Mouse (Mus musculus): ENCODE data around the gene Gm20388. TPM values are rescaled to one million over a fixed set of nuclear protein-coding genes. Genes with fewer than 3 reads are reported as not detected.
A peak's percentile ranks its signal among the peaks of the same experiment; 100 is the strongest.

Gene Gm20388
- polyA plus RNA-seq, 1 experiment: 49.7 TPM

- no peaks in the 10 kb centered on the region for H3K4me1 ChIP-seq (ENCODE audit: control insufficient read depth, insufficient read depth, low read length)
- H3K36me3 ChIP-seq (ENCODE audit: control insufficient read depth, insufficient read depth, low read length): no peaks in the 10 kb centered on the region
- WGBS: 34% methylated on average over 9 of the region's 9 CpGs
- TF ChIP-seq POLR2A (IDR thresholded peaks at IDR 0.05; ENCODE audit: low read depth, low read length) (no peak), CTCF (conservative IDR thresholded peaks at IDR 0.05; ENCODE audit: insufficient read depth, insufficient read length, low read depth, low read length) (no peak)
- no peak overlapping the region for H3K27ac ChIP-seq (ENCODE audit: insufficient read depth, low read depth, low read length)
- H3K4me3 ChIP-seq (ENCODE audit: insufficient read depth, low read depth, low read length): no peak overlapping the region
- peak; percentile 37 for DNase-seq
- H3K27me3 ChIP-seq (replicated peaks; ENCODE audit: control insufficient read depth, insufficient read depth, low read length): no peaks in the 10 kb centered on the region
Measured at GRCm38 (mm10) chr8:121280414-121280813, 1369.8 kb downstream of the Gm20388 start.

- Histone ChIP-seq H3K4me3 (ENCODE audit: insufficient read depth, low read depth, low read length) (no peak overlapping the region), H3K27me3 (replicated peaks; ENCODE audit: control insufficient read depth, insufficient read depth, low read length) (no peaks in the 10 kb centered on the region), H3K27ac (ENCODE audit: insufficient read depth, low read depth, low read length) (no peak overlapping the region), H3K4me1 (ENCODE audit: control insufficient read depth, insufficient read depth, low read length) (peaks cover 4% of the 10 kb centered on the region; the same call in 1 of the 2 replicates), H3K36me3 (ENCODE audit: control insufficient read depth, insufficient read depth, low read length) (no peaks in the 10 kb centered on the region)
- 92% methylated on average over 5 of the region's 5 CpGs for WGBS
- no peak for DNase-seq
- no peak for TF ChIP-seq CTCF (conservative IDR thresholded peaks at IDR 0.05; ENCODE audit: insufficient read depth, insufficient read length, low read depth, low read length)
- TF ChIP-seq POLR2A (IDR thresholded peaks at IDR 0.05; ENCODE audit: low read depth, low read length): no peak
Measured at GRCm38 (mm10) chr8:121289346-121289745, 1378.7 kb downstream of the Gm20388 start.

GRCm38 (mm10) chr8:121290547-121290946 is 1379.9 kb downstream of the Gm20388 start:
- H3K4me3 ChIP-seq (ENCODE audit: insufficient read depth, low read depth, low read length): no peak overlapping the region
- WGBS: 69% methylated on average over 17 of the region's 17 CpGs
- H3K4me1 ChIP-seq (ENCODE audit: control insufficient read depth, insufficient read depth, low read length): peaks cover 4% of the 10 kb centered on the region; the same call in 1 of the 2 replicates
- no peaks in the 10 kb centered on the region for H3K27me3 ChIP-seq (replicated peaks; ENCODE audit: control insufficient read depth, insufficient read depth, low read length)
- TF ChIP-seq CTCF (conservative IDR thresholded peaks at IDR 0.05; ENCODE audit: insufficient read depth, insufficient read length, low read depth, low read length) (no peak), POLR2A (IDR thresholded peaks at IDR 0.05; ENCODE audit: low read depth, low read length) (no peak)
- no peak overlapping the region for H3K27ac ChIP-seq (ENCODE audit: insufficient read depth, low read depth, low read length)
- no peaks in the 10 kb centered on the region for H3K36me3 ChIP-seq (ENCODE audit: control insufficient read depth, insufficient read depth, low read length)
- no peak for DNase-seq

DNA sequence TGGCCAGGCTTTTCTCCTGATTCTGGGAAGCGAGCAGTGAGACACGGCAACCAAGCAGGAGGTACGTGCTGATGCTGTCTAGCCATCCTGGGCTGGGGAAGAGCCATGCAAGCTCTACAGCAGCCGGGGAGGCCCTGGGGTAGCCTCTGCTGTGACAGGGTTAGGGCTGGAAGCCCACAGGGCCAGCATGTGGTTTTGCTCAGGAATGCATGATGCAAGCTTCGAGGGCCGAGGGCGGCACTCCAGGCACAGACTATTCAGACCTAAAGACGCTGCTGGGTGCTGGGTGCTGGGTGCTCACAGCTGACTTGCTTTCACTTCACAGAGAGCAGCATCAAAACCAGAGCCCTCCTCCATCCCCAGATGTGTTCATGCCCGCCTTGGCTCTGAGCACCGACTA is 1382.8 kb downstream of the Gm20388 start:
- WGBS: 88% methylated on average over 10 of the region's 10 CpGs
- Histone ChIP-seq H3K4me3 (ENCODE audit: insufficient read depth, low read depth, low read length) (no peak overlapping the region), H3K36me3 (ENCODE audit: control insufficient read depth, insufficient read depth, low read length) (no peaks in the 10 kb centered on the region), H3K4me1 (ENCODE audit: control insufficient read depth, insufficient read depth, low read length) (no peaks in the 10 kb centered on the region), H3K27ac (ENCODE audit: insufficient read depth, low read depth, low read length) (no peak overlapping the region), H3K27me3 (replicated peaks; ENCODE audit: control insufficient read depth, insufficient read depth, low read length) (no peaks in the 10 kb centered on the region)
- no peak for TF ChIP-seq POLR2A (IDR thresholded peaks at IDR 0.05; ENCODE audit: low read depth, low read length)
- no peak for TF ChIP-seq CTCF (conservative IDR thresholded peaks at IDR 0.05; ENCODE audit: insufficient read depth, insufficient read length, low read depth, low read length)
- no peak for DNase-seq

- TF ChIP-seq POLR2A (IDR thresholded peaks at IDR 0.05; ENCODE audit: low read depth, low read length): no peak
- TF ChIP-seq CTCF (conservative IDR thresholded peaks at IDR 0.05; ENCODE audit: insufficient read depth, insufficient read length, low read depth, low read length): no peak
- WGBS: 29% methylated on average over 29 of the region's 29 CpGs
- no peak for DNase-seq
- H3K27ac ChIP-seq (ENCODE audit: insufficient read depth, low read depth, low read length): no peak overlapping the region
- no peaks in the 10 kb centered on the region for H3K36me3 ChIP-seq (ENCODE audit: control insufficient read depth, insufficient read depth, low read length)
- H3K4me3 ChIP-seq (ENCODE audit: insufficient read depth, low read depth, low read length): no peak overlapping the region
- H3K27me3 ChIP-seq (replicated peaks; ENCODE audit: control insufficient read depth, insufficient read depth, low read length): no peaks in the 10 kb centered on the region
- H3K4me1 ChIP-seq (ENCODE audit: control insufficient read depth, insufficient read depth, low read length): no peaks in the 10 kb centered on the region
Measured at GRCm38 (mm10) chr8:121294234-121295108, 1383.8 kb downstream of the Gm20388 start.

GRCm38 (mm10) chr8:121296082-121296481 is 1385.4 kb downstream of the Gm20388 start:
- H3K4me1 ChIP-seq (ENCODE audit: control insufficient read depth, insufficient read depth, low read length): no peaks in the 10 kb centered on the region
- H3K27me3 ChIP-seq (replicated peaks; ENCODE audit: control insufficient read depth, insufficient read depth, low read length): no peaks in the 10 kb centered on the region
- no peak overlapping the region for H3K27ac ChIP-seq (ENCODE audit: insufficient read depth, low read depth, low read length)
- 93% methylated on average over 7 of the region's 7 CpGs for WGBS
- no peak overlapping the region for H3K4me3 ChIP-seq (ENCODE audit: insufficient read depth, low read depth, low read length)
- H3K36me3 ChIP-seq (ENCODE audit: control insufficient read depth, insufficient read depth, low read length): no peaks in the 10 kb centered on the region
- no peak for DNase-seq
- TF ChIP-seq CTCF (conservative IDR thresholded peaks at IDR 0.05; ENCODE audit: insufficient read depth, insufficient read length, low read depth, low read length) (no peak), POLR2A (IDR thresholded peaks at IDR 0.05; ENCODE audit: low read depth, low read length) (no peak)

DNA sequence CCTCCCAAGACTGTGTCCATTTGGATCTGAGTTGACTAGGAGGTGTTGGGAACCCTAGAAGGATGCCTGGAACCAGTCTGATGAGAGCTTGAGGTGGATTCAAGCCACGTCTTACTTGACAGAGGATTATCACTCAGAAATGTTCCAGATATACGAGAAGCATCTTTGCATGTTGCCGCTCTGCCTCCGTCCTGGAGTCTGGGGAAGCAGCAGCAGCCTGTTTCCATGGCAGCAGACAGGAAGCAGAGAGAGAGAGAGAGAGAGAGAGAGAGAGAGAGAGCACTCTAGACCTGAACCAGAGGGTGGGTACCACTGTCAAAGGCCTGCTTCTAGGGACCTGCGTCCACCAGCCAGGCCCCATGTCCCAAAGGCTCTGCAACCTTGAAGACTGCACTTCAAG is 1386.0 kb downstream of the Gm20388 start:
- Histone ChIP-seq H3K36me3 (ENCODE audit: control insufficient read depth, insufficient read depth, low read length) (no peaks in the 10 kb centered on the region), H3K4me1 (ENCODE audit: control insufficient read depth, insufficient read depth, low read length) (no peaks in the 10 kb centered on the region; the same call in 1 of the 2 replicates), H3K27me3 (replicated peaks; ENCODE audit: control insufficient read depth, insufficient read depth, low read length) (no peaks in the 10 kb centered on the region), H3K4me3 (ENCODE audit: insufficient read depth, low read depth, low read length) (no peak overlapping the region), H3K27ac (ENCODE audit: insufficient read depth, low read depth, low read length) (no peak overlapping the region)
- WGBS: 76% methylated on average over 5 of the region's 5 CpGs
- no peak for DNase-seq
- TF ChIP-seq CTCF (conservative IDR thresholded peaks at IDR 0.05; ENCODE audit: insufficient read depth, insufficient read length, low read depth, low read length) (no peak), POLR2A (IDR thresholded peaks at IDR 0.05; ENCODE audit: low read depth, low read length) (no peak)

Measured in kidney, adult 2 months (tissue).